Mouse (Mus musculus) olfactory bulb, adult 2 months (tissue): ENCODE results near the gene Rps6ka5.

Source experiments
- CTCF ChIP-seq: fragments of 200-500 bp; IDR thresholded peaks from 2 replicates; pipeline ENCODE4 v1.5.1; 2012; ENCODE audit warnings: low read depth, mild to moderate bottlenecking, low read length, moderate library complexity; ENCODE audit not compliant: insufficient read depth
- POLR2A ChIP-seq: fragments of 200-500 bp; IDR thresholded peaks from 2 replicates; pipeline ENCODE4 v1.6.1; 2012; ENCODE audit warnings: mild to moderate bottlenecking, low read depth, low read length, moderate library complexity; ENCODE audit not compliant: insufficient read depth

DNA sequence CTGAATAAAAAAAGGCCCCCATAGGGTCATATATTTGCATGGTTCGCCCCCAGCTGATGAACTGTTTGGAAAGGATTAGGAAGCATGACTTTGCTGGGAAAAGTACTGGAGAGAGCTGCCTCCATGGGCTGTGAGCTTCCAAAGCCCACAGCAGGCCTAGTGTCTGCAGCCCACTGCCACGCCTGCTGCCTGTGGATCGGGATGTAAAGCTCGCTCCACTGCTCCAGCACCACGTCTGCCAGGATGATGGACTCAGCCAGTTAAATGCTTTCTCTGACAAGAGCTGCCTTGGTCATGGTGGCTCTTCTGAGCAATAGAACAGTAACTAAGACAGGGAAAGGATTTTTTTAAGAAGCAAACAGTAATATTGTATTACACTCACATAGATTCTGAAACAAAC, 46.1 kb downstream of the Rps6ka5 start:
- TF ChIP-seq CTCF (no peak), POLR2A (no peak)
